Mouse (Mus musculus) cerebellum, adult 9-11 months (tissue): ENCODE data around the gene Cptp.

ENCODE experiments used
- DNase-seq: peaks from one replicate; pipeline ENCODE4 v3.0.0; 2022

Gene Cptp

DNA sequence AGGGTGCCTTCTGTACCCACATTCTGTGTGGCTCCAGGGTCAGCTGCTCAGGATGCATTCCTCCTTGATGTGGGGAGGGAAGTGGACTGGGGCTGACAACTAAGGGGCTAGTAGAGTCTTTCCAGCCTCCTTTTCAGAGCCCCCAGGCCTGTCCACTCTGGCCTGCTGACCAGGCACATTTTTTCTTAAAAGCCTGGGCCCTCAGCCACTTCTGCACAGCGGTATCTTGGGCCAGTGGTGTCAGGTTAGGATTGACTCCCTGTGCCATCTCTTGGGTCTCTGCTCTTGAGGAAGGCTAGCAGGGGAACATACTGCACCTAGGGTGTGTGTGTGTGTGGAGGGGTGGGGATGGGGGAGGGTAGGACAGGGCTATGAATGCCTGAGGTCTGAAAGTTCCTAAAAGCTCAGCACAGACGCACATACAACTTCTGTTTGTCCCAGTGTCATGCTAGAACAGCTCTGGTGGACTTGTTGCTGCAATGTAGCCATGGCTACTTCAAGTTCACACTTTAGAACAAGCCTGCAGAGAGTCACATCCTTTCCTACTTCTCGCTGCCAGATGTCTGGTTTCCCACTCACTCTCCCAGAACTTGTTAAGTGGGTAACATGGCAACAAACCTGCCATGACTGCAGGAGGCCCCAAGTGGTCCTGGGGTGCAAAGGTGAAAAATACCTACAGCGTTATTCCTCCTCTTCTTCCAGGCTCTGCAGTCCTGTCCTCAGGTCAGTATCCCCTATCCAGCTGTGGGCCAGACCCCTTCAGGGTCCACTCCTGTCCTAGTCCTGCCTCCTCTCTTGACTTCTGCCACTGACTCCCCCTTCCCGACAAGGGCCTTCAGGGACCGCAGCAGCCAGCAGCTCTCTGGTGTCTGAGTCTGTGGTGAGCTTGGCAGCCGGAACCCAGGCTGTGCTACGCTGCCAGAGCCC, 28.9 kb downstream of the Cptp start:
- DNase-seq, result peak; percentile 60

DNA sequence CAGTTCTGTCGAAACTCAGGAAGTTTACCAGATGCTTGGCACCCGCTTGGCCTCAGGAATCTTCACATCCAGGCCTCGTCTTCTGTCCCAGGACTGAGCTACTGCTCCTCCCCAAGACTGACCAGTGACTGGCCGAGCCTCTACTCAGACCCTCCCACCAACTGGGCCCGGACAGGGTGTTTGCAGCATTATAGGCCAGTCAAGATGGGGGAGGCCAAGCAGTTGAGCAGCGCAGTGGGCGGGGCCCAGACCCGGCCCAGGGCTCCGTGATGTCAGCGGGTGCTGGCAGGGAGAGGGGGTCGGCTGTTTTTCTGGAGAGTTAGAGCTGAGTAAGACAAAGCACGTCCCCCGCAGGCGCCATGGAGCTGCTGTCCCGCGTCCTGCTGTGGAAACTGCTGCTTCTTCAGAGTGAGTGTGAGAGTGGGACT, 29.7 kb downstream of the Cptp start, which contains the start of gene Mxra8:
Gene Mxra8, plus strand, starts transcription at position 198 of the 428 bp plus-strand sequence.
- DNase-seq, result peak; percentile 59

DNA sequence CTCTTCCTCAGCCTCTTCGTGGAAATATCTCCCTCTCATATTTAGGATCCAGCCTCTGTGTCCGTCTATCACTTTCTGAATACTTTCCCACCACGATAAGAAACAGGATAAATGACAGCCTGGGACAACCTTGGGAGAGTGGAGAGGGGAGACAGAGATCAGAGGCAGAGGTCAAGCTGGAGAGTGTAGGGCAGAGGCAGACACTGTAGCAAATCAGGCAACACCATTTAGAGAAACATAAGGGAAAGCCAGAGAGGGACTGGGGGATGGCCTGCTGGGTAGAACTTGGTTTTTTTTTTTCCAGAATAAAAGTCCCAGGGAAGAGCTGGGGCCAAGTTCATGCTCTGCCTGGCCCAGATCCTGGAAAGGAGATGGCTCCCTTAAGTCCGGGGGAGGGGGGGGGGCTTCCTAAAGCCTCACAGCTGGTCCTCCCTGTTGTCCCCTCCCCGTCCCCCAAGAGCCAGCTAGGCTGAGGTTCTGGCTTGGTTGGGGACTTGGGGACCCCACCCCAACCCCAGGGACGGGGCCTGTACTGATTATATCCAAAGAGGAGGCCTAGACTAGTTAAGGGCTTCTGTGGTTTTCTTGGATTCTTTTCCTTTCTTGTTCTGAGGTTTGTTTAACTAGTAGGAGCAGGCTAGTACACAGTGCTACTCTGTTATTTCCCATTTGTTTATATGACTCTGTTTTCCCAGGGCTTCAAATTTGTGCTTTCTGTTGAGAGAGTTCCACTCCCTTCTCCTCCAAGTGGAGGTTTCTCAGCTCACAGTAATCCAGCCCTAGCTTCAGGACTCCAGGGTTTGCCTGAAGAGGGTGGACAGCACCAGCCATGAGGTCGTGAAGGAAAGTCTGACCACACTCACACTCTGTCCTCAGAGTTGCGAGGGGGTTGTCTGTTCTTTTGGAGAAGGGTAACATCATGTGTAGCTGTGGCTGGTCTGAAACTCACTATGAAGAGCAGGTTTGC, 30.8 kb downstream of the Cptp start:
- no peak for DNase-seq

DNA sequence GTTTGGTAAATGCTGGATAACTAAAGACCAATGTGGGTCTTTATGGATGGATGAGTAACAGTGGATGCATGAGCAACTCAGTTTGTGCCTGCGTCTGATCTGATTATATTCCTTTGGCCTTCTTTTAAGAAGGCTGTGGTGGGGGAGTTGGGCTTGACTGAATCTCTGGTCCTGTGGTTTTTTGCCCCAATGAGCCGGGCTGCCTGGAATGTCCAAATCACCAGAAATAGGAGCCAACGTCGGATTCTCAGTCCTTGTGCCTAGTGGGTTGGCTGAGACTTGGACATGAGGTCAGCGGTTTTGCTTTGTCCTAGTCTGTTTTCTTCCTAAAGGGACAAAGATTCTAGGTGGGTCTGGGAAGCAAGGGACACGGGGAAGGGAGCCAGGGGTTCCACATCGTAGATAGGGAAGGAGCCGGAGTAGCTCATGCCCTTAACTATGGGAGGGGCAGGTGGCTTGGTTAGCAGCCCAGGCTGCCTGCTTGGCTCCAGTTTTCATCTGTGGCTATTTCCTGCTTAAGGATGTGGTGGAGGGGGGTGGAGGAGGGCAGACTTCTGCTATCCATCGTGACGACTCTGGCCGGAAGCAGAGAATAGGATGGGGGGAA, 31.7 kb downstream of the Cptp start:
- DNase-seq, result no peak

DNA sequence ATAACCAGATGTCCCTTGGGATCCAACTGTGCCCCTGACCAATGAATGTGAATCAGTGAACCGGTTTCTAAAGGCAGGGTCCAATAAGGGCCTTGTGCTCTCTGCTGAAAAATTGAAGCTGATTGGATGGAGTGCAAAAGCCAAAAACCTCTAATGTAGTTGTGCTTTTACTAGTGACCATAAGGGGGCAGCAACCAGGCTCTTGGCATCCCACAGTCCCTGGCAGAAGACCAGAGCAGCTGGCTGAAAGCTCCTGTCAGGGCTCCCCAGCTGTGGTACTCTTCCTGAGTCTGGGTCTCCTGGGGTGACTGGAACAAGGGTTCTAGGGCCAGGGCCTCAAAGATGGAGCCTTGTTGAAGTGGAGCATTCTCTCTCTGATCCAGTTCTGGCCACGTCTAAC, 35.4 kb downstream of the Cptp start:
- peak; percentile 69 for DNase-seq

DNA sequence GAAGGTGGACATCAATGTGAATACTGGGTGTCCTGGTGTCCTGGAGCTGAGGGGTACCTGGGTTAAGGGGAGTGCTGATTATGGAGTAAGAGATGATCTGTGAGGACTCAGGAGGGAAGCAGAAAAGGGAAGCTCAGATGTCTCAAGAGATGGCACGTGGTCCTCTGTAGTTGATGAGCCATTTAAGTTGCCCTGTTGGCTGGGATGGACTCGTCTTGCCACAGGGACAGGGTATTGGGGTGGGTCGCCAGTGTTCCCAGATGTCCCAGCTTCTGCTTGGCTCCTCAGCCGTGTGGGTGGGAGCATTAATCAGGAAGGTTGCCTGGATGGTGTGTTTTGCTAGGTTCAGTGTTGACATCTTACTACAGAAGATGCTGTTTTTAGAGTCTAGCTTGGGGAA, 36.0 kb downstream of the Cptp start:
- peak; percentile 32 for DNase-seq

DNA sequence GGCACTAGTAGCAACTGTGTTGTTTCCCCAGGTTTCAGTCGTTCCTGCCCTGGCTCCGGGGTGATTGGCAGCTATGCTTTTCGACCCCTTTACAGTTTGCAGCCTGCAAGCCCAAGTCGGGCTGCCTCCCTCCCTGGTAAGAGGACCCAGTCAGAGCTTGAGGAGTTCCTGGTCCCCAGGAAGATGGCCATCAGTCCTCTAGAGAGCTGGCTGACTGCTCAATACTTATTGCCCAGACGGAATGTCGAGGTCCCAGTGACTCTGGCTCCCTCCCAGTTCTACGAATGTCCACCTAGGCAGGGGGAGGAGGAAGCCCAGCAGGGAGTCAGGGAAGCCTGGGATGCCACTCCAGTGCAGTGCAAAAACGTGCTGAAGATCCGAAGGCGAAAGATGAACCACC, 36.9 kb downstream of the Cptp start:
- DNase-seq, result peak; percentile 67

DNA sequence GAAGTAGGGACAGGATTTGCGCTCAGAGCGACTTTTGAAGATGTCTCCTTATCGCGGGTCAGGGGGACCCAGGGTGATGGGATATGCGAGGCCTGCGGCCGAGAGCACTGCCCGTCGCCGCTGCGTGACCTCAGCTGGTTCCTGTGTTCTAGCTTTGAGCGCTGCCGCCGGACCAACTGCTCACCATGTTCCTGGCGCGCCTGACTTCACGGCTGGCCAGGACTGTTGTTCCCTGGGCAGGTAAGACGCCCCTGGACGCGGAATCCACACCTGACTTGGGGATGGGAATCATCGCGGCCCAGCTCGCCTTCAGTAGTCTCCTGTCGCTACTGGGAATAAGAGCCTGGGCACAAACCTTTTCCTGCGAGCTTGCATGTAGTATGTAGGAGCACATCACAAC, 37.4 kb downstream of the Cptp start:
- DNase-seq, result no peak

DNA sequence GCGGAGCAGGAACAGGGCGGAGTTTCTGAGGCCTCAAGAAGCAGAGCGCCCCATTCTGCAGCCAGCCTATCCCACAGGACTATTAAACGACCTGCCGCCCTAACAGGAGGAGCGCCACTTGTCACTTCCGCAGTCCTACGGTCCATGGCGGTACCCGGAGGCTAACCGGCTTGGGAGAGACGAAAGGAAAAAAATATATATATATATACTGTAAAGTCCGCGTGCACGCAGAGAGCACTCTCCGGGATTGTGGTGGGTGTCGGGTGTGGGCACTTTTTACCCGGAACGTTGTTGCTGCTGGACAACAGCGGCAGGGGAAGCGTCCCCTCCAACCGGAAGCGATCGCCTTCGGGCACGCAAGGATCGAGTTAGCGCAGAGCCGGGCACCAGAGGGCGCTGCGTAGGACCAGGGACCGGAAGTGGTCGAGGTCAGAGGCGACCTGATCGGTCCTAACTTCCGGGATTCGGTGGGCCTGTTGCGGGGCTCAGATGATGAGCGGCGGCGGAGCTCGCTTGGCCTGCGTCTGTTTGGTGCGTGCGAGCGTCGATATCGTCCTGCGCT, 38.0 kb downstream of the Cptp start, which contains the start of gene Aurkaip1:
Gene Aurkaip1, plus strand, starts transcription at position 68 of the 562 bp plus-strand sequence.
- peak; percentile 95 for DNase-seq

DNA sequence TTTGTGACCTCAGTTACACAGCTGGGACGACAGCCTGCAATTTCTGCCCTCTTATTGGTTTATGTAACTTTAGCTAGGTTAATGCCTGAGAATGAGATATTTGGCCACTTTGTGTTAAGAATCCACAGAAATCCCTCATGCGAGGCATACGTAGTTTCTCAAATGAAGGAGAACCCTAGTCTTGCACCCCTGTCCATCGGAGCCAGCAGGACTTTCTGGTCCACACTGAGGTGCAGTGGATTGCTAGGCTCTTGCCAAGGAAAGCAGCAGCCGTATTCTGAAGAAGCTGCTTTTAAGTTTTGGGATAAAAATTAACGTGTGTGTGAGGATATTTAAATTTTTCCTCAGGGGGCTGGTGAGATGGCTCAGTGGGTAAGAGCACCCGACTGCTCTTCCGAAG, 38.6 kb downstream of the Cptp start:
- DNase-seq, result no peak

DNA sequence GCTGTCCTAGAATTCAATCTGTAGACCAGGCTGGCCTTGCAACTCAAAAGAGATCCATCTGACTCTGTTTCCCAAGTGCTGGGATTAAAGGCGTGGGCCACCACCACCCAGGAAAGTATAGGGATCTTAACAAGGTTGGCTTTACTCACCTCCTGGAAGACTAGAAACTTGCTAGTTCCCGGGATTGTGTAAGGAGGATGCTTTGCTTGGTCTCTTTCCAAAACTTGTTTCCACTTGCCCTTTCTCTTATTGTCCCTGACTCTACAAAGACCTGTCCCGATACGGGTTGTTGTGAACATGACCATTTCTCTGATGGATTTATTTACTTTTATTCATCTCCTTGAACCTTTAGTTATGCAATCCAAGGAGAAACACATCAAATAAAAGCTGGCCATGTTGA, 39.4 kb downstream of the Cptp start:
- peak; percentile 29 for DNase-seq

DNA sequence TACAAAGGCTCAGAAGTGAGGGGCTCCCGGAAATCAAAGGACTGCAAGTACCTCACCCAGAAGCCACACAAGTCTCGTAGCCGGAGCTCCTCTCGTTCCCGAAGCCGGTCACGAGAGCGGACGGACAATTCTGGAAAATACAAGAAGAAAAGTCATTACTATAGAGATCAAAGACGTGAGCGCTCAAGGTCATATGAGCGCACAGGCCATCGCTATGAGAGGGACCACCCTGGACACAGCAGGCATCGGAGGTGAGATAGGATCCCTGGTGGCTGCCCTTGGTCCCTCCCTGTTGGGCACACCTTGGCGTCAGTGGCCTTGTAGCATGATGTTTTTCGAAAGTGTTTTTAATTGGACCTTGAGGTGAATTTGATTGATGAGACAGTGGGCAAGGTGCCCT, 45.8 kb downstream of the Cptp start:
- DNase-seq, result no peak

DNA sequence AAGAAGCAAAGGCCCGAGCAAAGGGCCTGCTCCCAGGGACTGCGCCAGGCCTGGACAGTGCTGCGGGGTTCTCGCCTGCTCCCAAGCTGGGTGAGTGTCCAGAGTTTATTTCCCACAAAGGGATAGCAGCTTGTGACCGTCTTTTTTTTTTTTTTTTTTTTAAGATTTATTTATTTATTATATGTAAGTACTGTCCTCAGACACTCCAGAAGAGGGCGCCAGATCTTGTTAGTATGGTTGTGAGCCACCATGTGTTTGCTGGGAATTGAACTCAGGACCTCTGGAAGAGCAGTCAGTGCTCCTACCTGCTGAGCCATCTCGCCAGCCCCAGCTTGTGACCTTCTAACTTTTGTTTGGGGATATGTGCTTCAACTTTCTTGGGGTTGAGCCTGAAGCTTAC, 48.2 kb downstream of the Cptp start:
- DNase-seq, result no peak

DNA sequence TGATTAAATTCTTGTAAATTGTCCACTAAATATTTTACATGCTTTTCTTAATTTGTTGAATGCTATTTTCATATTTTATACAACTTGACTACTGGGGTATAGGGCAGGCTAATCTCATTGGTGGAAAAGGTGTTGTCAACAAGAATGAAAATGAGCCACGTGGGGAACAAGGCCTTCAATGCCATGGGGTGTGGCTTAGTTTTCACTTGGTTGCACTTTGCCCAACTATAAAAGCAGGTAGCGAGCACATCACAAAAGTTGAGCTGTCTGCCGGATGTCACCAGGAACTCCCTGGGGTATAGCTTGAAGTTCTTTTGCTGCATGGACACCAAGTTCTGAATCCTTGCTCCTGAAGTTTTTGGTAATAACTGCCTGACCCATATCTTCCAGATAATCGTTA, 51.7 kb downstream of the Cptp start:
- no peak for DNase-seq
